Mouse (Mus musculus): ENCODE data around the gene Mtor. TPM values are rescaled to one million over a fixed set of nuclear protein-coding genes. Genes with fewer than 3 reads are reported as not detected.

Mtor gene
- polyA plus RNA-seq, 1 experiment from 2014 or later, result 11.7 TPM

DNA sequence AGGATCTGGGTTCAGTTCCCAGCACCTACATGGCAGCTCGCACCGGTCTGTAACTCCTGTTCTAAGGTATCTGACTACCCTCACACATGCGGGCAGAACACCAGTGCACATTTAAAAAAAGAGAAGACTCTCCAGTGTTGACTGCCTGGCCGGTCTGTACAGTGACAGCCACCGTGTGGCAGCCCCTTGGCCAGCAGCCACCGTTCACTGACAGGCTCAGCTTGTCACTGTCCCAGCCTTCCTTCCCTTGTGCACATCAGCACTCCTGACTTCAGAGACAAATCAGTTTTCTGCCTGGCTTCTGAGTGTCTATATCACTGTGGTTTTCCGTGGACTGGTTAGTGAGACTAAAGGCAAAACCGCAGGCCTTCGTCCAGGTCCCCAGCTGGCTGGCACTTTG is 140.4 kb downstream of the Mtor start:
- H3K27ac ChIP-seq (replicated peaks), result 0 out of 2 replicates have a peak overlapping the region, but pooled peaks have one; percentile 10
- 63% methylated on average over 9 of the region's 9 CpGs for WGBS

GRCm38 (mm10) chr4:148589565-148589964 is 141.2 kb downstream of the Mtor start:
- H3K36me3 ChIP-seq, result peaks cover 17% of the 10 kb centered on the region
- H3K4me3 ChIP-seq, result no peak overlapping the region
- H3K4me1 ChIP-seq, result peaks cover 28% of the 10 kb centered on the region
- H3K27ac ChIP-seq (replicated peaks), result no peak overlapping the region
- no peaks in the 10 kb centered on the region for H3K9me3 ChIP-seq
- H3K9ac ChIP-seq, result no peak overlapping the region
- no peak overlapping the region for H3K4me2 ChIP-seq
- 62% methylated on average over 7 of the region's 8 CpGs for WGBS
- no peaks in the 10 kb centered on the region for H3K27me3 ChIP-seq (replicated peaks)
- ATAC-seq (ENCODE audit: extremely low read depth, insufficient number of reproducible peaks, low FRiP score, low TSS enrichment), result no peak

More for the DNA sequence above, 140.4 kb downstream of the Mtor start:
- ATAC-seq (ENCODE audit: extremely low read depth, insufficient number of reproducible peaks, low FRiP score, low TSS enrichment), result no peak
- Histone ChIP-seq H3K36me3 (peaks cover 9% of the 10 kb centered on the region), H3K9ac (no peak overlapping the region), H3K27me3 (replicated peaks) (no peaks in the 10 kb centered on the region), H3K4me2 (no peak overlapping the region), H3K9me3 (no peaks in the 10 kb centered on the region), H3K4me1 (peaks cover 31% of the 10 kb centered on the region), H3K4me3 (no peak overlapping the region)

DNA sequence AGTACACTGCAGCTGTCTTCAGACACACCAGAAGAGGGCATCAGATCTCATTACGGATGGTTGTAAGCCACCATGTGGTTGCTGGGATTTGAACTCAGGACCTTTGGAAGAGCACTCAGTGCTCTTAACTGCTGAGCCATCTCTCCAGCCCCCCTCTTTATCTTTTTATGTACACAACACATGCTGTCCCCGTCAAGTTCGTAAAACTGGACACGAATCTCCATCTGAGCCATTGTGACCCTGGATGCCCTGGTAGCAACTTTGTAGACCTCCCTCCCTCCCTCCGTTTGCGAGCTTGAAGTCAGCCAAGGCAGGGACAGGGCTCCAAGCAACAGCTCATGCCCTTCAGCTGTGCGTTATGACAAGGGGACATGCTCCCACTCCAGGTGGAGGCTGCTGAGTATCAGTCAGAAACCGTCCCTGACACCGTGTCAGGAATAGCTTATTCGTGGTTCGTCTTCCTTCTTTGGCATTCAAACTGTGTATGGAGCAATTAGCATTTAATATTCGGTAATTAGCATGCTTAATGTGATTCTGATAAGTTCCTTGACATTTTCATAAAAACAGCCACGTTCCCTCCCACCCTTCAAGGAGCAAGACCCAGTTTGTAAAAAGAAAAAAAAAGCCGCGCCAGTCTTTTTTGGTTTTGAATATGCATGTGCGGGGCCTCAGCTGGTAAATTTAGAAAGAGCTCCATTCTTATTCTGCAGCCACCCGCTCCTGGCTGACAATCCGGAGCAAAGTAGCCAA is 142.2 kb downstream of the Mtor start:
- peak overlapping the region; percentile 96 for H3K4me3 ChIP-seq
- H3K9me3 ChIP-seq, result no peaks in the 10 kb centered on the region
- peak overlapping the region; percentile 93 for H3K4me2 ChIP-seq
- WGBS, result 5% methylated on average over 18 of the region's 18 CpGs
- H3K36me3 ChIP-seq, result peaks cover 27% of the 10 kb centered on the region
- H3K4me1 ChIP-seq, result peaks cover 24% of the 10 kb centered on the region
- H3K27ac ChIP-seq (replicated peaks), result peak overlapping the region; percentile 67
- no peaks in the 10 kb centered on the region for H3K27me3 ChIP-seq (replicated peaks)
- no peak for ATAC-seq (ENCODE audit: extremely low read depth, insufficient number of reproducible peaks, low FRiP score, low TSS enrichment)
- H3K9ac ChIP-seq, result peak overlapping the region; percentile 81

GRCm38 (mm10) chr4:148591171-148591630 is 142.8 kb downstream of the Mtor start, which contains the start of gene Srm:
Gene Srm (plus strand): TSS chr4:148591503.
- Histone ChIP-seq H3K9ac (peak within 1 kb of the TSS; percentile 94), H3K27ac (replicated peaks) (peak within 1 kb of the TSS; percentile 67), H3K4me1 (peaks cover 24% of the 10 kb centered on the region), H3K4me3 (peak within 1 kb of the TSS; percentile 96), H3K4me2 (peak within 1 kb of the TSS; percentile 93), H3K9me3 (no peaks in the 10 kb centered on the region), H3K27me3 (replicated peaks) (no peaks in the 10 kb centered on the region), H3K36me3 (peaks cover 33% of the 10 kb centered on the region)
- ATAC-seq (ENCODE audit: extremely low read depth, insufficient number of reproducible peaks, low FRiP score, low TSS enrichment), result peak; percentile 99
- under 1% methylated on average over 49 of the region's 50 CpGs for WGBS

DNA sequence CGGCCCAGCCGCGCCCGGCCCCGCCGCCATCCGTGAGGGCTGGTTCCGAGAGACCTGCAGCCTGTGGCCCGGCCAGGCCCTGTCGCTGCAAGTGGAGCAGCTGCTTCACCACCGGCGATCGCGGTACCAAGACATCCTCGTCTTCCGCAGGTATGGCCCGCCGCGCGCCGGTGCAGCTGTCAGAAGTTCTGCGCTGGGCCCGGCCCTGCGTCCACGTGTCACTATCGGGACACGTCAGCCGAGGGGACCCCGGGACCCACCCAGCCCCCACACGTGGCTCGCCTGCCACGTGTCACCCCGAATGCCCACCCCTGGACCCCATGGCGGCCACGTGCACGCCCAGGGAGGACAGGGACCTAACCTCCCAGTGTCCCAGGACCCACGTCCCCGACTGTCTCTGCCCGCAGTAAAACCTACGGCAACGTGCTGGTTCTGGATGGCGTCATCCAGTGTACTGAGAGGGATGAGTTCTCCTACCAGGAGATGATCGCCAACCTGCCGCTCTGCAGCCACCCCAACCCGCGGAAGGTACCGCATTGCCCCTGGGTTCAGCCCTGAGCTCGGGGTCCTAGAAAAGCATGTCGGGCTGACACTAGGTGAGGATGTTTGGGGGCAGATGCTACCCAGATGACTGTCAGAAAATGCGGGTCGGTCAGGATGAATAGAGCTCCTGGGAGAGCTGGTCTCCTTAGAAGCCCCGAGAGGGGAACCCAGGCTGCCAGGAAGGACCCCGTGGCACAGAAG is 143.4 kb downstream of the Mtor start:
- Histone ChIP-seq H3K9ac (peak overlapping the region; percentile 94), H3K9me3 (no peaks in the 10 kb centered on the region), H3K4me2 (peak overlapping the region; percentile 93), H3K36me3 (peaks cover 39% of the 10 kb centered on the region), H3K4me1 (peaks cover 24% of the 10 kb centered on the region), H3K27ac (replicated peaks) (peak overlapping the region; percentile 59), H3K27me3 (replicated peaks) (no peaks in the 10 kb centered on the region), H3K4me3 (peak overlapping the region; percentile 96)
- under 1% methylated on average over 53 of the region's 53 CpGs for WGBS
- peak; percentile 13; the same call in 1 of the 2 replicates for ATAC-seq (ENCODE audit: extremely low read depth, insufficient number of reproducible peaks, low FRiP score, low TSS enrichment)

GRCm38 (mm10) chr4:148593996-148594395 is 145.6 kb downstream of the Mtor start:
- Histone ChIP-seq H3K36me3 (peaks cover 61% of the 10 kb centered on the region), H3K9ac (no peak overlapping the region), H3K4me1 (peaks cover 19% of the 10 kb centered on the region), H3K9me3 (peaks cover 9% of the 10 kb centered on the region; the same call in 1 of the 2 replicates), H3K4me3 (no peak overlapping the region), H3K27ac (replicated peaks) (no peak overlapping the region), H3K27me3 (replicated peaks) (no peaks in the 10 kb centered on the region), H3K4me2 (no peak overlapping the region)
- no peak for ATAC-seq (ENCODE audit: extremely low read depth, insufficient number of reproducible peaks, low FRiP score, low TSS enrichment)
- 92% methylated on average over 11 of the region's 11 CpGs for WGBS

GRCm38 (mm10) chr4:148595916-148596315 is 147.5 kb downstream of the Mtor start:
- no peak for ATAC-seq (ENCODE audit: extremely low read depth, insufficient number of reproducible peaks, low FRiP score, low TSS enrichment)
- no peaks in the 10 kb centered on the region for H3K27me3 ChIP-seq (replicated peaks)
- H3K4me3 ChIP-seq, result no peak overlapping the region
- WGBS, result 86% methylated on average over 6 of the region's 6 CpGs
- peaks cover 14% of the 10 kb centered on the region for H3K4me1 ChIP-seq
- H3K4me2 ChIP-seq, result no peak overlapping the region
- H3K36me3 ChIP-seq, result peaks cover 67% of the 10 kb centered on the region
- no peak overlapping the region for H3K9ac ChIP-seq
- H3K27ac ChIP-seq (replicated peaks), result no peak overlapping the region
- peaks cover 11% of the 10 kb centered on the region; the same call in 1 of the 2 replicates for H3K9me3 ChIP-seq

- Histone ChIP-seq H3K9ac (no peak overlapping the region), H3K4me1 (peaks cover 14% of the 10 kb centered on the region), H3K27ac (replicated peaks) (no peak overlapping the region), H3K9me3 (peaks cover 11% of the 10 kb centered on the region; the same call in 1 of the 2 replicates), H3K4me2 (no peak overlapping the region), H3K36me3 (peaks cover 67% of the 10 kb centered on the region), H3K4me3 (no peak overlapping the region), H3K27me3 (replicated peaks) (no peaks in the 10 kb centered on the region)
- ATAC-seq (ENCODE audit: extremely low read depth, insufficient number of reproducible peaks, low FRiP score, low TSS enrichment), result no peak
- 91% methylated on average over 3 of the region's 3 CpGs for WGBS
These were observed 148.3 kb downstream of the Mtor start for GRCm38 (mm10) chr4:148596731-148597130.

GRCm38 (mm10) chr4:148598826-148599225 is 150.4 kb downstream of the Mtor start:
- peaks cover 58% of the 10 kb centered on the region for H3K36me3 ChIP-seq
- no peak for ATAC-seq (ENCODE audit: extremely low read depth, insufficient number of reproducible peaks, low FRiP score, low TSS enrichment)
- no peak overlapping the region for H3K4me3 ChIP-seq
- WGBS, result 93% methylated on average over 12 of the region's 12 CpGs
- no peaks in the 10 kb centered on the region for H3K27me3 ChIP-seq (replicated peaks)
- H3K9ac ChIP-seq, result no peak overlapping the region
- H3K27ac ChIP-seq (replicated peaks), result no peak overlapping the region
- no peaks in the 10 kb centered on the region for H3K4me1 ChIP-seq
- no peak overlapping the region for H3K4me2 ChIP-seq
- peaks cover 11% of the 10 kb centered on the region; the same call in 1 of the 2 replicates for H3K9me3 ChIP-seq

DNA sequence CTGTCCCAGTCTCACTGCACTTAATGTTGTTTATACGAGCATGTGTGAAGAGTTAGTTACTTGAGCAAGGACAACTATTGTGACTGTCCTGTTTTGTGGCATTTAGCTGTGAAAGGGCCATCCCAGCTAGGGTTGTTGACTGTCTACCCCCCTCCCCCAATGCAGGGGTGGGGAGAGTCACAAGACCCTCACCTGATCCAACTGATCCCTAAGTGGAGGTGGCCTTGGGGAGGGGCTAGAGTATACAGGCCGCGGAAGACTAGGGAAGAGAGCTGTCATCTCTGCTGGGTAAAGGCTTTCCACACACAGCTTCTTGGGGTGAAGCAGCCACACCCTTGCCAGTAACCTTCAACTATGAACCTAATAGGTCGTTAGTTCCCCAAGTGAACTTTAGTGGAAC is 151.9 kb downstream of the Mtor start:
- no peaks in the 10 kb centered on the region for H3K27me3 ChIP-seq (replicated peaks)
- H3K36me3 ChIP-seq, result peaks cover 43% of the 10 kb centered on the region
- 75% methylated on average over 4 of the region's 4 CpGs for WGBS
- no peak overlapping the region for H3K9ac ChIP-seq
- H3K4me2 ChIP-seq, result no peak overlapping the region
- no peak for ATAC-seq (ENCODE audit: extremely low read depth, insufficient number of reproducible peaks, low FRiP score, low TSS enrichment)
- no peaks in the 10 kb centered on the region for H3K4me1 ChIP-seq
- no peak overlapping the region for H3K4me3 ChIP-seq
- H3K27ac ChIP-seq (replicated peaks), result no peak overlapping the region
- H3K9me3 ChIP-seq, result peaks cover 11% of the 10 kb centered on the region; the same call in 1 of the 2 replicates

DNA sequence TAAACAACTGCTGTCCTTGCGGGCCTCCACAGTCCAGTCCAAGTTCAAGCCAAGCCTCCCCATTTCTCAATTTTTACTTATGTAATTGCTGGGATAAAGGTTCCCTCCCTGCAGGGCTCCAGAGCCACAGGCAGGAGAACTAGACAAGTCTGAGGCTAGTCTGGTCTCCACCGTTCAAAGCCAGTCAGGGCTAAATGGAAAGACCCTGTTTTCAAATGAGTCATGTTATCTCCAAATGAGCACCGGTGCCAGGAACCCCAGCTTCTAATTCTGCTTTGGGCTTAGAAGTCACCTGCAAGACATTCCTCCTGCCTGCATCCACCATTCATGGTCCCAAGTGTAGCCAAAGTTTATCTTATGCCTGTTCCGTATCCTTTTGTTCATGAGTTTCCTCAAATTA is 153.5 kb downstream of the Mtor start:
- Histone ChIP-seq H3K27ac (replicated peaks) (no peak overlapping the region), H3K9me3 (peaks cover 11% of the 10 kb centered on the region; the same call in 1 of the 2 replicates), H3K4me2 (no peak overlapping the region), H3K4me1 (no peaks in the 10 kb centered on the region), H3K4me3 (no peak overlapping the region), H3K36me3 (peaks cover 27% of the 10 kb centered on the region), H3K27me3 (replicated peaks) (no peaks in the 10 kb centered on the region), H3K9ac (no peak overlapping the region)
- 59% methylated on average over 4 of the region's 4 CpGs for WGBS
- no peak for ATAC-seq (ENCODE audit: extremely low read depth, insufficient number of reproducible peaks, low FRiP score, low TSS enrichment)

All from heart, embryonic 13.5 days (tissue).